Comparison of ENCODE assay signal across 22 mouse cellular contexts in the genomic region with DNA sequence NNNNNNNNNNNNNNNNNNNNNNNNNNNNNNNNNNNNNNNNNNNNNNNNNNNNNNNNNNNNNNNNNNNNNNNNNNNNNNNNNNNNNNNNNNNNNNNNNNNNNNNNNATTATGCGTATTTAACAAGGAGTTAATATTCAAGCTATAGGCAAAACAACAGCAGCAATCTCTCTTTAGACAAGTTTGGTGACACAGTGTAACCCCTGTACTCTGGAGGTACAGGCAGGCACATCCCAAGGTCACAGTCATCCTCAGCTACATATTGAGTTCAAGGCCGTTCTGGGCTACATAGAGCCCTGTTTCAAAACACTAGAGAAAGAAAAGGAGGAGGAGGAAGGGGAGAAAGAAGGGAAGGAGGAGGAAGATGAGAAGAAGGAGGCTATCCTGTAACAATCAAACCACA.
"Had no signal": no experiment of that assay in that cellular context is flagged by ENCODE, and none has a peak within 500 bp of the region (broad histone marks: within the 10 kb centered on the region; RNA-seq: fewer than 3 reads in every experiment).

No protein-coding gene starts in this region.

- H3K27me3 ChIP-seq: heart, embryonic 13.5 days; heart, embryonic 15.5 days; hindbrain, embryonic 13.5 days; hindbrain, embryonic 15.5 days; limb, embryonic 13.5 days; limb, embryonic 15.5 days; liver, embryonic 13.5 days had no signal

- H3K4me3 ChIP-seq: gastrocnemius, adult 2 months; heart, embryonic 13.5 days; heart, embryonic 15.5 days; hindbrain, embryonic 13.5 days; hindbrain, embryonic 15.5 days; limb, embryonic 13.5 days; limb, embryonic 15.5 days; liver, embryonic 13.5 days had no signal

- H3K9me3 ChIP-seq: heart, embryonic 13.5 days; heart, embryonic 15.5 days; hindbrain, embryonic 13.5 days; hindbrain, embryonic 15.5 days; limb, embryonic 13.5 days; limb, embryonic 15.5 days had no signal

- H3K4me1 ChIP-seq: heart, embryonic 15.5 days; liver, embryonic 13.5 days had no signal

- DNase-seq: gastrocnemius, adult 2 months; gastrocnemius, postnatal 10 days; gastrocnemius, postnatal 25 days; heart, adult 18-20 months; heart, postnatal 14 days; heart, postnatal 36 days; kidney, adult 8-10 months; kidney, postnatal 36 days; layer of hippocampus, adult 9-11 months; layer of hippocampus, postnatal 36 days; left cerebral cortex, postnatal 4 days; liver, embryonic 13.5 days had no signal

- H3K4me2 ChIP-seq: heart, embryonic 11.5 days; heart, embryonic 13.5 days; heart, embryonic 15.5 days; hindbrain, embryonic 13.5 days; hindbrain, embryonic 15.5 days; limb, embryonic 13.5 days; limb, embryonic 15.5 days; liver, embryonic 13.5 days had no signal

- H3K36me3 ChIP-seq: heart, embryonic 13.5 days; heart, embryonic 15.5 days; hindbrain, embryonic 13.5 days; limb, embryonic 15.5 days; liver, embryonic 13.5 days had no signal

- H3K27ac ChIP-seq: gastrocnemius, adult 2 months; heart, embryonic 13.5 days; heart, embryonic 15.5 days; hindbrain, embryonic 13.5 days; hindbrain, embryonic 15.5 days; hindbrain, postnatal 0 days; limb, embryonic 13.5 days; limb, embryonic 15.5 days; liver, embryonic 13.5 days had no signal

- H3K9ac ChIP-seq: heart, embryonic 13.5 days; heart, embryonic 15.5 days; hindbrain, embryonic 13.5 days; hindbrain, embryonic 15.5 days; limb, embryonic 13.5 days; limb, embryonic 15.5 days; liver, embryonic 13.5 days had no signal

- ATAC-seq: forebrain, embryonic 16.5 days; hindbrain, postnatal 0 days; intestine, embryonic 16.5 days had no signal
